Mouse (Mus musculus) G1E (cell line): ENCODE results near the gene Prelp. TPM values are rescaled to one million over a fixed set of nuclear protein-coding genes. Genes with fewer than 3 reads are reported as not detected.
A peak's percentile ranks its signal among the peaks of the same experiment; 100 is the strongest.
"Not testable (repeated sequence)": the region's sequence is repeated elsewhere in the genome, so short reads cannot be mapped to it uniquely, and the experiment has no call there.

Source experiments
- ATAC-seq: 2 replicates; pipeline ENCODE4 v1.8.0; 2016; ENCODE audit warnings: mild to moderate bottlenecking; ENCODE audit not compliant: insufficient number of reproducible peaks, poor library complexity, low FRiP score, severe bottlenecking; ENCODE audit errors: extremely low read depth
- DNase-seq: peaks from one replicate; pipeline ENCODE4 v3.0.0; 2012; ENCODE audit warnings: low spot score
- H3K27me3 ChIP-seq: 2 replicates; pipeline ENCODE4 v1.6.1; 2012; ENCODE audit warnings: mild to moderate bottlenecking, low read length, inconsistent platforms; ENCODE audit not compliant: insufficient read depth
- H3K36me3 ChIP-seq: replicated peaks from 2 replicates; pipeline ENCODE3; 2012; ENCODE audit warnings: mild to moderate bottlenecking, inconsistent platforms
- H3K4me1 ChIP-seq: 2 replicates; pipeline ENCODE4 v1.6.1; 2012; ENCODE audit warnings: low read depth, low read length, inconsistent platforms, mixed read lengths; ENCODE audit not compliant: insufficient read depth
- H3K4me3 ChIP-seq: 2 replicates; pipeline ENCODE4 v1.5.1; 2012; ENCODE audit warnings: low read depth, mild to moderate bottlenecking, inconsistent platforms, low read length, moderate library complexity, mixed read lengths
- H3K9me3 ChIP-seq: replicated peaks from 2 replicates; pipeline ENCODE4 v1.6.1; 2012; ENCODE audit warnings: inconsistent platforms
- CTCF ChIP-seq: IDR thresholded peaks from 2 replicates; pipeline ENCODE4 v1.5.1; 2012; ENCODE audit warnings: low read depth, low read length, inconsistent platforms, mixed read lengths
- GATA1 ChIP-seq: IDR thresholded peaks from 2 replicates; pipeline ENCODE4 v1.6.1; 2012; ENCODE audit warnings: borderline replicate concordance, low read length, inconsistent platforms, mixed read lengths
- GATA2 ChIP-seq: IDR thresholded peaks from 2 replicates; pipeline ENCODE4 v1.6.1; 2012; ENCODE audit warnings: low read depth, low read length, inconsistent platforms, borderline replicate concordance
- POLR2AphosphoS5 ChIP-seq: IDR thresholded peaks from 2 replicates; pipeline ENCODE4 v1.6.1; 2012; ENCODE audit warnings: low read depth, low read length, inconsistent platforms; ENCODE audit not compliant: insufficient replicate concordance
- TAL1 ChIP-seq: conservative IDR thresholded peaks from 2 replicates; pipeline ENCODE4 v1.6.1; 2012; ENCODE audit warnings: low read depth, low read length, inconsistent platforms, mixed read lengths
- polyA plus RNA-seq: library from polyadenylated mRNA; stranded (reverse); fragments of >175 nt; gene quantifications from 2 replicates; pipeline ENCODE4 v1.2.3, GENCODE M21; 2012
- total RNA-seq, 2 experiments: library from RNA; stranded (forward) in 1 of 2; stranded (reverse) in 1 of 2; fragments of 200-1000 nt in 1 of 2; fragments of >200 nt in 1 of 2; fragmentation: Nextera tagmentation in 1 of 2; gene quantifications; 2 replicates each; pipeline ENCODE4 v1.2.3; 2014 to 2017

Prelp gene
- total and polyA plus RNA-seq, 3 experiments = 0.10 to 0.11 TPM; not detected in 1

DNA sequence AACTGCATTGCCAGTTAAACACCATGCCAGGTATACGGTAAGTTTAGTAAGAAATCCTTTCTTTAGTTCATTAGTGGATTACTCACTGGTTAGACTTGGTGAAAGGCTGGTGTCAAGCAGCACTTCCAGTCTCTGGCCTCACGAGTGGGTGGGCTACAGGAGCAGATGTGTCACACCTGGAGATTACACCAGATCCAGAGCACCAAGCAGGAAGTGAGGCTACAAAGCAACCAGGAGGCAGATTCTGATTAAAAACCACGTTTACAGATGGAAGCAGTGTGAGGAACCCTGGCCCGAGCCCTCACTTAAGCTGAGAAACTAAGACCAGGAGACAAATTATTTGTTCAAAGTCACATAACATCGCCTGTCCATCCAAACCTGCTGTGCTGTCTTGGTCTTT lies 43.5 kb upstream of the Prelp start:
- TF ChIP-seq CTCF = no peak
- no peak for TF ChIP-seq GATA2
- TF ChIP-seq TAL1 = no peak
- H3K36me3 ChIP-seq = no peaks in the 10 kb centered on the region
- peak; percentile 43 for DNase-seq
- no peak for ATAC-seq
- peaks cover 4% of the 10 kb centered on the region for H3K27me3 ChIP-seq
- H3K9me3 ChIP-seq = no peaks in the 10 kb centered on the region
- H3K4me1 ChIP-seq = peaks cover 78% of the 10 kb centered on the region
- H3K4me3 ChIP-seq = peak overlapping the region; percentile 3; the same call in 1 of the 2 replicates

DNA sequence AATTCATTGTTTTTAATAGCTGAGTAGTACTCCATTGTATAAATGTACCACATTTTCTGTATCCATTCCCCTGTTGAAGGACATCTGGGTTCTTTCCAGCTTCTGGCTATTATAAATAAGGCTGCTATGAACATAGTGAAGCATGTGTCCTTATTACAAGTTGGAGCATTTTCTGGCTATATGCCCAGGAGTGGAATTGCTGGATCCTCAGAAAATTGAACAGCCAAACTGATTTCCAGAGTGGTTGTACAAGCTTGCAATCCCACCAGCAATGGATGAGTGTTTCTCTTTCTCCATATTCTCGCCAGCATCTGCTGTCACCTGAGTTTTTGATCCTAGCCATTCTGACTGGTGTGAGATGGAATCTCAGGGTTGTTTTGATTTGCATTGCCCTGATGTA lies 42.4 kb upstream of the Prelp start:
- not testable (repeated sequence) for H3K9me3 ChIP-seq, H3K27me3 ChIP-seq, ATAC-seq, H3K36me3 ChIP-seq, H3K4me3 ChIP-seq, DNase-seq
- H3K4me1 ChIP-seq = peaks cover 83% of the 10 kb centered on the region

DNA sequence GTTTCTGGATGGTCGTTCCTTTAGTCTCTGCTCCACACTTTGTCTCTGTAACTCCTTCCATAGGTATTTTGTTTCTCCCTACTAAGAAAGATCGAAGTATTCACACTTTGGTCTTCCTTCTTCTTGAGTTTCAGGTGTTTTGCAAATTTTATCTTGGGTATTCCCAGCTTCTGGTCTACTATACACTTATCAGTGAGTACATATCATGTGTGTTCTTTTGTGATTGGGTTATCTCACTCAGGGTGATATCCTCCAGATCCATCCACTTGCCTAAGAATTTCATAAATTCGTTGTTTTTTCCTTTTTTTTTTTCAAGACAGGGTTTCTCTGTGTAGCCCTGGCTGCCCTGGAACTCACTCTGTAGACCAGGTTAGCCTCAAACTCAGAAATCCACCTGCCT lies 41.9 kb upstream of the Prelp start:
- H3K27me3 ChIP-seq, DNase-seq: not testable (repeated sequence)
- 0 out of 2 replicates have a peak, but pooled peaks have one; percentile 15 for TF ChIP-seq TAL1

DNA sequence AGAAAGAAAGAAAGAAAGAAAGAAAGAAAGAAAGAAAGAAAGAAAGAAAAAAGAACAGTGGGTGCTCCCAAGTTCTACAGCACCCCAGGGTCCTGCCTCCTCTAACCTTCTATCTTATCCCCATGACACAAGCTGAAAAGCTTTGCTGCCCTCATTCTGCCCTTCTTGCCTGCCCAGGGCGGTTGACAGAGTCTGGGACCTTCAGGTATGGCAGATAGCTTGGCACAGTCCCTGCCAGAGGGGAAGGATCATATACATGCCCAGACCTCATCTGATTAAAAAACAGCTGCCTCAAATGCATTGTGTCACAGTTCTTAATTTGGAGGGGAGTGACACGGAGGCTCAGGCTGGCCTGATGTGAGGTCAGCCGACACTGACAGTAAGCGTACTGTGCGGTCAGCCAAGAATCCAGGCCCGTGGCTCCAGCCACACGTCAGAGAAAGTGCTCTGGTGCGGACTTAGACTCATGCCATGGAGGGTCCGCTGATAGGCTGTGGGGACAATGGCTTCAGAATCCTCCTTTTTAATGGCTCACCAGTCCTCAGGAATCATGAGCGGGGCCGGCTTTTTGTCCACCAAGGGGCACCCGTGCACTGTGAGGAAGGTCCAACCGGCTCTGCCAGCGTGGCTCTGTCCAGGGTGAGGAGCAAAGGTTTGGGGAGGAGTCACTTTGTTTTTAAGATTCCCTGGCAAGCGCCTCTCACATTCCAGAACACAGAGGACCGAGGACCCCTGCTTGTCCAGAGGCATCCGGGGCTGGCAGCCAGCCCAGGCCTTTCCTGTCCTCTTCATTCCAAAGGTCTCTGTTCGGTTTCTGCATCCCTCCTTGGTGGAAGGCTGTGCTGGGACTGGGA lies 40.3 kb upstream of the Prelp start:
- Histone ChIP-seq H3K4me1 (peaks cover 81% of the 10 kb centered on the region), H3K36me3 (no peaks in the 10 kb centered on the region)

More for the DNA sequence above, 41.9 kb upstream of the Prelp start:
- H3K4me1 ChIP-seq = peaks cover 83% of the 10 kb centered on the region
- H3K4me3 ChIP-seq, H3K36me3 ChIP-seq, ATAC-seq, H3K9me3 ChIP-seq: not testable (repeated sequence)

DNA sequence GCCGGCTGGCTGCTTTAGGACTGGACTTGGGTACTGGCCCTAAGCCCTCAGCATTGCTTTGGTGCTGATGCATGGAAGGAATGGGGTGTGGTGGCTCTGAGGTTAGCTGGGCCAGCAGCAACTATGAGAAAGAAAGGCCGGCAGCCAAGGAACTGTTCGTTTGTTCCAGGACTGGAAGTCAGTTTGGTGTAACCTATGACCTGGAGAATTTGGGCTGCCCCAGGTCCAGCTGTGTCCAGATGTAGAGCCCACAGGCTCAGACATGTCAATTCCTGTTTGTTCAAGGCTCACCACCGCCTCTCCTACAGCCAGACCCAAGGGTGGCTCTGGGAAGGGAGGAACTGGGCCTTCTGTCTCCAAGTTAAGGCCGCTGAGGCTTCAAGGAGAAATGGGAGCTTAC lies 38.3 kb upstream of the Prelp start:
- ATAC-seq (no peak), DNase-seq (no peak)
- no peaks in the 10 kb centered on the region for H3K27me3 ChIP-seq
- H3K36me3 ChIP-seq = no peaks in the 10 kb centered on the region
- TF ChIP-seq POLR2AphosphoS5 (no peak), GATA1 (no peak), TAL1 (no peak), GATA2 (no peak), CTCF (no peak)
- no peaks in the 10 kb centered on the region for H3K9me3 ChIP-seq
- peaks cover 79% of the 10 kb centered on the region for H3K4me1 ChIP-seq
- no peak overlapping the region for H3K4me3 ChIP-seq

More for the DNA sequence above, 40.3 kb upstream of the Prelp start:
- Histone ChIP-seq H3K9me3 (no peaks in the 10 kb centered on the region), H3K27me3 (no peaks in the 10 kb centered on the region), H3K4me3 (no peak overlapping the region)
- ATAC-seq = no peak
- no peak for DNase-seq
- TF ChIP-seq GATA1 = no peak
- TF ChIP-seq GATA2 = no peak
- no peak for TF ChIP-seq CTCF
- TF ChIP-seq POLR2AphosphoS5 = no peak
- TF ChIP-seq TAL1 = no peak

DNA sequence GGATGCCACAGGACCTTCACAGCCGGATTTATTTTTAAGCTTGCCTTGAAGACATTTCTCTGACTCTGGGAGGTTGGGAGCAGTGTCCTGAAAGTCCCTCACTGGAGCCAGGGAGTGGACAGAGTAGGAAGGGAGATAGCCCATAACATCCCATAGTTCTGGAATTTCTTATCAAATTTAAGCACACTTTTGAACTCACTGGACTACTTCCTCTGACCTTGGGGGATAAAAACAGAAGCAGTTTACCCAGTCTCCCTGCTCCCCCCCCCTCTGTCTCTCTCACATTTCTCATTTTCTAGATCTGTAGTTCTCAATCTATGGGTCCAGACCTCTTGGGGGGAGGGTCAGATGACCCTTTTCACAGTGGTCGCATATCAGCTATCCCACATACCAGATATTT lies 32.8 kb upstream of the Prelp start:
- H3K36me3 ChIP-seq = no peaks in the 10 kb centered on the region
- peak; percentile 52 for DNase-seq
- H3K4me3 ChIP-seq = peak overlapping the region; percentile 56; the same call in 1 of the 2 replicates
- no peak for ATAC-seq
- no peaks in the 10 kb centered on the region for H3K27me3 ChIP-seq
- TF ChIP-seq POLR2AphosphoS5 (no peak), TAL1 (peak; percentile 36)
- H3K4me1 ChIP-seq = peaks cover 88% of the 10 kb centered on the region
- H3K9me3 ChIP-seq = no peaks in the 10 kb centered on the region

DNA sequence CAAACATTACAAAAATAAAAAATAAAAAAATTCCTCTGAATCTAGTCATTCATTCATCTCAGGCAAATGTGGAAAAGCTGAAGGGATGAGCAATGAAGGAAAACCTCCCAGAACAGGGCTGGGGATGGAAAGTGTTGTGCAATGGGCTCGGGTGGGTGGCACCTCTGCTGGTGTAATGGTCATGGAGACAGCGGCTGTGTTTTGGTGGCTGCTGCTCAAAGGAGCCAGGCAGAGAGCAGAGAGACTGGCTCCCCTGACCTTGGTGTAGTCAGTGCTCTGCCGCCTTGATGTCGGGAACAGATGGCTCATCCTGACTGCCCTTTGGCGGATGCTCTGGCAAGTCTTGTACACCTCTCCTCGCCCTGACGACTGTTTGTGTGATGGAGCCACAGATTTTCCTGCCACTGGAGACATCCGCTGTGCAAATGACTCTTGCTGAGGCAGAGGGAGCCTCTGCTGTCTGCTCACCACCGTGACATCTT lies 32.1 kb upstream of the Prelp start:
- Histone ChIP-seq H3K36me3 (no peaks in the 10 kb centered on the region), H3K9me3 (no peaks in the 10 kb centered on the region), H3K27me3 (no peaks in the 10 kb centered on the region), H3K4me1 (peaks cover 89% of the 10 kb centered on the region), H3K4me3 (peak overlapping the region; percentile 56)
- TF ChIP-seq CTCF (no peak), GATA2 (no peak), GATA1 (no peak), POLR2AphosphoS5 (no peak), TAL1 (no peak)
- no peak for ATAC-seq
- DNase-seq = no peak
